23 mouse cellular contexts compared by ENCODE assay signal in genomic region chr1:193534449-193534848, GRCm38 (mm10).
"Had no signal": no experiment of that assay in that cellular context is flagged by ENCODE, and none has a peak within 500 bp of the region (broad histone marks: within the 10 kb centered on the region; RNA-seq: fewer than 3 reads in every experiment).

No protein-coding gene starts in this region.

- H3K27me3 ChIP-seq: heart, embryonic 13.5 days; heart, embryonic 15.5 days; hindbrain, embryonic 15.5 days; kidney, embryonic 15.5 days; limb, embryonic 15.5 days; liver, embryonic 12.5 days had no signal

- H3K9me3 ChIP-seq: heart, embryonic 13.5 days; heart, embryonic 15.5 days; hindbrain, embryonic 15.5 days; kidney, embryonic 15.5 days; limb, embryonic 13.5 days; limb, embryonic 15.5 days; liver, embryonic 12.5 days had no signal

- H3K36me3 ChIP-seq: heart, embryonic 13.5 days; heart, embryonic 15.5 days; hindbrain, embryonic 15.5 days; kidney, embryonic 15.5 days; limb, embryonic 13.5 days; limb, embryonic 15.5 days; liver, embryonic 12.5 days had no signal

- H3K4me1 ChIP-seq: heart, embryonic 13.5 days; heart, embryonic 15.5 days; liver, embryonic 12.5 days had no signal

- DNase-seq: forebrain, postnatal 0 days; gastrocnemius, postnatal 14 days; gastrocnemius, postnatal 36 days; heart, adult 2 months; heart, postnatal 14 days; heart, postnatal 36 days; kidney, adult 11 months; kidney, adult 2 months; kidney, adult 9 months; kidney, postnatal 14 days; kidney, postnatal 36 days; layer of hippocampus, adult 9-11 months; layer of hippocampus, postnatal 36 days had no signal

- H3K27ac ChIP-seq: heart, adult 2 months; heart, embryonic 13.5 days; heart, embryonic 15.5 days; hindbrain, embryonic 15.5 days; kidney, embryonic 15.5 days; kidney, postnatal 0 days; limb, embryonic 13.5 days; limb, embryonic 15.5 days; liver, embryonic 12.5 days had no signal

- H3K4me3 ChIP-seq: heart, adult 2 months; heart, embryonic 13.5 days; heart, embryonic 15.5 days; hindbrain, embryonic 15.5 days; kidney, embryonic 15.5 days; limb, embryonic 13.5 days; limb, embryonic 15.5 days; liver, embryonic 12.5 days had no signal

- H3K4me2 ChIP-seq: heart, embryonic 11.5 days; heart, embryonic 13.5 days; heart, embryonic 15.5 days; hindbrain, embryonic 15.5 days; kidney, embryonic 15.5 days; limb, embryonic 13.5 days; limb, embryonic 15.5 days; liver, embryonic 12.5 days had no signal

- ATAC-seq: intestine, embryonic 16.5 days; liver, embryonic 12.5 days had no signal

- H3K9ac ChIP-seq: forebrain, postnatal 0 days; heart, embryonic 13.5 days; heart, embryonic 15.5 days; hindbrain, embryonic 15.5 days; kidney, embryonic 15.5 days; limb, embryonic 13.5 days; limb, embryonic 15.5 days; liver, embryonic 12.5 days had no signal
